Mouse (Mus musculus) stomach, postnatal 0 days (tissue): ENCODE results near the gene Ppp1r9a. TPM values are rescaled to one million over a fixed set of nuclear protein-coding genes. Genes with fewer than 3 reads are reported as not detected.

Experiments
- ATAC-seq: fragments of 200-750 bp; cut with Nextera tagmentation; 2 replicates; pipeline ENCODE4 v1.8.0; 2017; ENCODE audit not compliant: low FRiP score, low TSS enrichment
- DNase-seq: peaks from one replicate; pipeline ENCODE4 v3.0.0-alpha.2; 2016; ENCODE audit warnings: low spot score
- H3K27ac ChIP-seq: fragments of 300-500 bp; sonication (generic); replicated peaks from 2 replicates; pipeline ENCODE4 v1.5.1; 2014; ENCODE audit warnings: mild to moderate bottlenecking, control low read depth
- H3K27me3 ChIP-seq: fragments of 300-500 bp; sonication (generic); 2 replicates; pipeline ENCODE4 v1.6.1; 2014; ENCODE audit warnings: low read length; ENCODE audit not compliant: control insufficient read depth, insufficient read depth
- H3K36me3 ChIP-seq: fragments of 300-500 bp; sonication (generic); 2 replicates; pipeline ENCODE4 v1.6.1; 2014; ENCODE audit warnings: low read length, mixed read lengths; ENCODE audit not compliant: control insufficient read depth, insufficient read depth
- H3K4me1 ChIP-seq: fragments of 300-500 bp; sonication (generic); replicated peaks from 2 replicates; pipeline ENCODE4 v1.6.1; 2014; ENCODE audit warnings: antibody characterized with exemption; ENCODE audit not compliant: control insufficient read depth, insufficient read depth
- H3K4me2 ChIP-seq: fragments of 300-500 bp; sonication (generic); replicated peaks from 2 replicates; pipeline ENCODE4 v1.6.1; 2014; ENCODE audit warnings: low read depth, mild to moderate bottlenecking, control low read depth, moderate library complexity
- H3K4me3 ChIP-seq: fragments of 300-500 bp; sonication (generic); 2 replicates; pipeline ENCODE4 v1.5.1; 2014; ENCODE audit warnings: low read depth, low read length, control low read depth
- H3K9ac ChIP-seq: fragments of 300-500 bp; sonication (generic); 2 replicates; pipeline ENCODE4 v1.6.1; 2014; ENCODE audit warnings: mild to moderate bottlenecking, low read length, control low read depth, mixed read lengths
- H3K9me3 ChIP-seq: fragments of 300-500 bp; sonication (generic); 2 replicates; pipeline ENCODE4 v1.6.1; 2016; ENCODE audit warnings: low read length; ENCODE audit not compliant: control insufficient read depth
- CTCF ChIP-seq: IDR thresholded peaks from 2 replicates; pipeline ENCODE4 v1.5.1; 2016; ENCODE audit warnings: antibody characterized with exemption, low read depth, mild to moderate bottlenecking, moderate library complexity
- EP300 ChIP-seq: optimal IDR thresholded peaks from 2 replicates; pipeline ENCODE3; 2016; ENCODE audit warnings: antibody characterized with exemption
- WGBS: fragments of 180-500 bp; shearing (Covaris S2); extraction: QIAGEN DNeasy Blood & Tissue Kit; methylation state at CpG from one replicate; pipeline ENCODE4 v1.1.7; 2014; 5-methylcytosine and 5-hydroxymethylcytosine counted together
- polyA plus RNA-seq: library from polyadenylated mRNA; unstranded; fragments of >200 nt; fragmentation: Nextera tagmentation; extraction: Ambion mirVana; gene quantifications from 2 replicates; pipeline ENCODE4 v1.2.1, GENCODE M21; 2015

Ppp1r9a gene
- polyA plus RNA-seq, 1 experiment from 2014 or later = 3.1 TPM

GRCm38 (mm10) chr6:5078009-5078408 lies 175.3 kb downstream of the Ppp1r9a start:
- Histone ChIP-seq H3K9ac (no peak overlapping the region), H3K9me3 (no peaks in the 10 kb centered on the region), H3K4me3 (no peak overlapping the region), H3K4me1 (no peaks in the 10 kb centered on the region), H3K27ac (no peak overlapping the region), H3K27me3 (no peaks in the 10 kb centered on the region), H3K4me2 (no peak overlapping the region), H3K36me3 (no peaks in the 10 kb centered on the region)
- no peak for DNase-seq
- 57% methylated on average over 2 of the region's 2 CpGs for WGBS
- TF ChIP-seq CTCF (no peak), EP300 (no peak)
- no peak for ATAC-seq

GRCm38 (mm10) chr6:5079108-5079507 lies 176.4 kb downstream of the Ppp1r9a start:
- H3K4me3 ChIP-seq = no peak overlapping the region
- DNase-seq (no peak), ATAC-seq (no peak)
- H3K4me1 ChIP-seq = no peaks in the 10 kb centered on the region
- TF ChIP-seq EP300 = no peak
- no peak for TF ChIP-seq CTCF
- 66% methylated on average over 1 of the region's 1 CpGs for WGBS
- no peaks in the 10 kb centered on the region for H3K27me3 ChIP-seq
- H3K27ac ChIP-seq = no peak overlapping the region
- no peak overlapping the region for H3K4me2 ChIP-seq
- no peaks in the 10 kb centered on the region for H3K9me3 ChIP-seq
- H3K9ac ChIP-seq = no peak overlapping the region
- no peaks in the 10 kb centered on the region for H3K36me3 ChIP-seq

- Histone ChIP-seq H3K36me3 (no peaks in the 10 kb centered on the region), H3K27me3 (no peaks in the 10 kb centered on the region), H3K4me1 (no peaks in the 10 kb centered on the region), H3K4me2 (no peak overlapping the region), H3K4me3 (no peak overlapping the region), H3K27ac (no peak overlapping the region), H3K9me3 (no peaks in the 10 kb centered on the region), H3K9ac (no peak overlapping the region)
- ATAC-seq (no peak), DNase-seq (no peak)
- no peak for TF ChIP-seq EP300
- no peak for TF ChIP-seq CTCF
- WGBS = 78% methylated on average over 5 of the region's 5 CpGs
Observed at GRCm38 (mm10) chr6:5080094-5080493, 177.4 kb downstream of the Ppp1r9a start.

DNA sequence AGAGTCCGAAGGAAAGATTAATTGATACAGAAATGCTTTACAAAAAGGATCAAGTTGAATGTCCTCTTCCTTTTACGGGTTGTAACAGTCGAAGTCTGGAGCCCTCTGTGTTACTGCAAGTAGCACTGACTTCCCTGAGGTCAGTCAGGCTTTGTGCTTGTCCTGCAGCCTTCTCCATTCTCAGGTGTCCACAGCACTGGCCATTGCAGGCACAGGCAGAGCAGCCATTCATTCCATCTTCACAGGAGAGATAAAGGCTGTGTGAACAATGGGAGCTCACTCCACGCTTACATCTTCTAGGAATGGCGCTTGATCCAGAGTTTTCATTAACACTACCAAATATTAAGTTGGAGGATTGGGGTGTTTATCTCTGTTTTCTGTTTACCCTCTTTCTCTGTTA lies 177.8 kb downstream of the Ppp1r9a start:
- 61% methylated on average over 5 of the region's 5 CpGs for WGBS
- Histone ChIP-seq H3K9ac (no peak overlapping the region), H3K4me2 (no peak overlapping the region), H3K4me3 (no peak overlapping the region), H3K27me3 (no peaks in the 10 kb centered on the region), H3K9me3 (no peaks in the 10 kb centered on the region), H3K36me3 (no peaks in the 10 kb centered on the region), H3K4me1 (no peaks in the 10 kb centered on the region), H3K27ac (no peak overlapping the region)
- no peak for ATAC-seq
- no peak for DNase-seq
- TF ChIP-seq CTCF (no peak), EP300 (no peak)

GRCm38 (mm10) chr6:5081099-5081498 lies 178.4 kb downstream of the Ppp1r9a start:
- no peak overlapping the region for H3K4me3 ChIP-seq
- TF ChIP-seq CTCF = no peak
- TF ChIP-seq EP300 = no peak
- H3K4me2 ChIP-seq = no peak overlapping the region
- no peak overlapping the region for H3K9ac ChIP-seq
- no peak overlapping the region for H3K27ac ChIP-seq
- DNase-seq (no peak), ATAC-seq (no peak)
- no peaks in the 10 kb centered on the region for H3K9me3 ChIP-seq
- no peaks in the 10 kb centered on the region for H3K4me1 ChIP-seq
- no peaks in the 10 kb centered on the region for H3K36me3 ChIP-seq
- H3K27me3 ChIP-seq = no peaks in the 10 kb centered on the region
- 30% methylated on average over 8 of the region's 8 CpGs for WGBS

DNA sequence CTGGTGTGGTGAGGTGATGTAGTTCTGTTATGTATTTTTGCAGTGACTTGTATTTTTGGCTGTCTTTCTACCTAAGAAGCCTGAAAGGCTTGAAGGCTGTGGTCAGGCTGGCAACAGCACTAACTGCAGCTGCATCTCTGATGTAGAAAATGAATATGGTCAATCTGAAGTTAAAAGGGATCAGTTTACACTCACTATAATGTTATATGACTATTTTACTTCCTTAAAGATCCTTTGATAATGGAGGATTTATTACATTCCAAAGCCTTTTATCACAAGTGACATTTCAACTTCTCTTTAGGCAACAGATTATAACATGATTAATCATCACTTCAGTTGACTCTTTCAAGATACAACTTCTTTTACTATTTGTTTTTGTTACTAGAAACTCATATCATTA lies 179.4 kb downstream of the Ppp1r9a start:
- DNase-seq (no peak), ATAC-seq (no peak)
- H3K9me3 ChIP-seq = no peaks in the 10 kb centered on the region
- no peak overlapping the region for H3K4me3 ChIP-seq
- H3K36me3 ChIP-seq = no peaks in the 10 kb centered on the region
- H3K9ac ChIP-seq = no peak overlapping the region
- H3K4me2 ChIP-seq = no peak overlapping the region
- no peak overlapping the region for H3K27ac ChIP-seq
- TF ChIP-seq CTCF (no peak), EP300 (no peak)
- H3K4me1 ChIP-seq = no peaks in the 10 kb centered on the region
- no peaks in the 10 kb centered on the region for H3K27me3 ChIP-seq
